Mouse (Mus musculus) mouse embryonic stem cell (cell line): ENCODE data around the gene Fam89b.

Experiments
- in situ Hi-C, 2 experiments: fragments of 300-500 bp; cut with MboI; formaldehyde crosslinking; loops; 1 replicate in 1 of 2; 3 replicates in 1 of 2; pipeline ENCODE4 v1.14.3; 2019 to 2020; ENCODE audit warnings: low sequenced_read_pairs in 2 of 2, low pct_unique_long_range_greater_than_20kb in 1 of 2, mixed read lengths in 1 of 2; ENCODE audit not compliant: unreplicated experiment in 1 of 2

The Fam89b gene

GRCm38 (mm10) chr19:5729444-5729815, at the start of gene Fam89b:
TSS of gene Fam89b (minus strand) at chr19:5729653.
- in situ Hi-C loops = no loop called here

- in situ Hi-C loops = loop anchor here in 1 of 2 experiments (5.0 kb wide), 1 partner anchor 66 kb away; no protein-coding TSS in a partner anchor
Measured at GRCm38 (mm10) chr19:5778312-5778711, 48.9 kb upstream of the Fam89b start.

GRCm38 (mm10) chr19:5777387-5778032, 48.1 kb upstream of the Fam89b start:
- in situ Hi-C loops = loop anchor here in 1 of 2 experiments (5.0 kb wide), 1 partner anchor 65 kb away; no protein-coding TSS in a partner anchor

GRCm38 (mm10) chr19:5770925-5771860, 41.7 kb upstream of the Fam89b start, which contains the start of gene Scyl1:
TSS of gene Scyl1 (minus strand) at chr19:5771419.
- in situ Hi-C loops = no loop called here

DNA sequence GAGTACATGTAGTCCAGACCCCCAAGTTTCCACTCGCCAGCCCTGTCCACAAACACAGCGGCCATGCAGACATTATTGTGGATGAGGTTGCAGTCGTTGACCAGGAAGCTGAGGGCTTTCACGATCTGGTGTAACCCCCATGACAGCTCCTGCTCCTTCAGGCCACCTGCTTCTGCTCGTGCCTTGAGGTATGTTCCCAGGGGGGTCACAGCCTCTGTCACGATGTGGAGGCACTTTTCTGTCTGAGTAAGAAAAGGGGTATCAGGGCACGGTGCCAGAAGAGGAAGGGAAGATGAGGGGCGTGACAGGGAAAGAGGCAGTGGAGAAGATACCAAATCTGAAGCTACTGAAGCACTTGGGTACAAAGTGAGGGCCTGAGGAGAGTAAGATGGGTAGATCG, 40.9 kb upstream of the Fam89b start:
- in situ Hi-C loops = no loop called here

- in situ Hi-C loops = no loop called here
Measured at GRCm38 (mm10) chr19:5767271-5767670, 37.8 kb upstream of the Fam89b start.

DNA sequence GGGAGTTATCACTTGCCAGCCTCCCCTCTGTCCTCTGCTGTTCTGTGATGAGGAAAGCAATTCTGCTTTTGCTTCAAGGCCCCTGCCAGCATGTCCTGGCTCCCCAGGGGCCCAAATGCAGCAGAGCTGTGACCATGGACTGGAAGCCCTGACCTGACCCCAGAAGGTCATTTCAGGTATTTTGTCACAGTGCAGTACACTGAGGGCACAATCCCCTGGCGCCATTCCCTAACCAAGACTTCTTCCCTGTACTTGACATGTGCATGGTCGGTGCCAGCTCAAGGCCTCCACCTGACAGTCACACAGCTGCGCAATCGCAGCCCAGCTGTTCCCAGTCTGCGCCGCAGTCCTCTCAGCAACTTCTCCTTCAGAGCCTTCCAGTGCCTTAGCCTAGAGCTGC, 33.7 kb upstream of the Fam89b start:
- in situ Hi-C loops = no loop called here

GRCm38 (mm10) chr19:5758878-5759403, 29.5 kb upstream of the Fam89b start:
- in situ Hi-C loops = no loop called here

DNA sequence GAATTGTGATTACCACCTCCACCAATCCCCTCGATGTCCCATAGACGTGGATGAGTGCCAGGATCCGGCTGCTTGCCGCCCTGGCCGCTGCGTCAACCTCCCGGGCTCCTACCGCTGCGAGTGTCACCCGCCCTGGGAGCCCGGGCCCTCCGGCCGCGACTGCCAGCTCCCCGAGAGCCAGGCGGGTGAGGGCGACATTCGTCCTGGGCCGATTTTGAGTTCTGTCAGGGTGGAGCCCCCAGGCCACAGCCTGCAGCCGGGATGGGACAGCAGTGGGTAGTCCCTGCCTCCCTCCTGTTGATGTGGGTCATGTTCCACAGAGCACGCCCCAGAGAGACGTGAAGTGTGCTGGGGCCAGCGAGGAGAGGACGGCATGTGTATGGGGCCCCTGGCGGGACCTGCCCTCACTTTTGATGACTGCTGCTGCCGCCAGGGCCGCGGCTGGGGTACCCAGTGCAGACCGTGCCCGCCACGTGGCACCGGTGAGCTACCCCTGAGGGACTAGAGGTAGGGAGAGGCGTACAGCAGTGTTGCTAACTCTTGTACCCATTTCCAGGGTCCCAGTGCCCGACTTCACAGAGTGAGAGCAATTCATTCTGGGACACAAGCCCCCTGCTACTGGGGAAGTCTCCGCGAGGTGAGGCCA, 27.7 kb upstream of the Fam89b start:
- in situ Hi-C loops = no loop called here

GRCm38 (mm10) chr19:5756321-5756985, 27.0 kb upstream of the Fam89b start:
- in situ Hi-C loops = no loop called here

DNA sequence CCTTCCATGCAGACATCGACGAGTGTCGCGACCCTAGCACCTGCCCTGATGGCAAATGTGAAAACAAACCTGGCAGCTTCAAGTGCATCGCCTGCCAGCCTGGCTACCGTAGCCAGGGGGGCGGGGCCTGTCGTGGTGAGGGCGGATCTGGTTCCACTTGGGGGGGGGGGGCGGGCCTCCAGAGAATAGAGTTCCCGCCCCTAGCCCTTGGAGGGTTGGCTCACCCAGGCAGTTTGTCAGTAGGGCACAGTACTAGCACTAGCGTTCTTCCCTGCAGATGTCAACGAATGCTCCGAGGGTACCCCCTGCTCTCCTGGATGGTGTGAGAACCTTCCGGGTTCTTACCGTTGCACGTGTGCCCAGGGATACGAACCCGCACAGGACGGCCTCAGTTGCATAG, 22.3 kb upstream of the Fam89b start:
- in situ Hi-C loops = no loop called here

- in situ Hi-C loops = no loop called here
Measured at GRCm38 (mm10) chr19:5750951-5751350, 21.5 kb upstream of the Fam89b start.

DNA sequence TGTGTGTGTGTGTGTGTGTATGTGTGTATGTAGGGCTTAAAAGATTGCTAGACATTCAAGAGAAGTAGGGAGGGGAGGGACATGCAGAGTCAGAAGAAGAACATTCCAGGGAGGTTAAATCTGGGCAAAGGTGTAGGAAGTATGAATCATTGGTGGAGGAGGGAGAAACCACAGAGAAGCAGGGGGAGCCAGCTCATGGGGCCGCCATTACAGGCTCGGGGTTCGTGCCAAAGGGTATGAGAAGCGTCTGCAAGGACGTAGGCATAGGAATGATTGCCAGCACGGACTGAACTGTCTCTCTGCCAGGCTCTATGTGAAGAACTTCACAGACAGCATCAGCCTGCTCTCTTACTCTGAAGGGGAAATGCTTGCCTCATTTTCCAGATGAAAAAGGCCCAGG, 20.0 kb upstream of the Fam89b start:
- in situ Hi-C loops = no loop called here

DNA sequence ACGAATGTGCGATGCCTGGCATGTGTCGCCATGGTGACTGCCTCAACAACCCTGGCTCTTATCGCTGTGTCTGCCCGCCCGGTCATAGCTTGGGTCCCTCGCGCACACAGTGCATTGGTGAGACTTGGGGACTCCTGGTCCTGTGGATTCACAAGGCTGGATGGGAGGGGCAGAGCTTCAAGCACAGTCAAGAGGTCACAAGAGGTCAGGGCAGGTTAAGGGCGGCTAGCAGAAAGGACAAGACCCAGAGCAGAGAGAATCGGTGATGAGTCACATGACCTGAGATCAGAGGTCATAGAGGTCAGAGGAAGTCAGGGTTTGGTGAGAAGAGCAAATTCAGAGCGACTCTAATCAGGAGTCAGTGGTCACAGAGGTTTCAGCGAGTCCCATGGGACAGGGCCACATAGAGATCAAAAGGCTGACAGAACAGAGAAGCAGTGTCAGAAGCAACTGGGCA, 17.5 kb upstream of the Fam89b start:
- in situ Hi-C loops = no loop called here

GRCm38 (mm10) chr19:5745756-5746710, 16.6 kb upstream of the Fam89b start:
- in situ Hi-C loops = no loop called here

DNA sequence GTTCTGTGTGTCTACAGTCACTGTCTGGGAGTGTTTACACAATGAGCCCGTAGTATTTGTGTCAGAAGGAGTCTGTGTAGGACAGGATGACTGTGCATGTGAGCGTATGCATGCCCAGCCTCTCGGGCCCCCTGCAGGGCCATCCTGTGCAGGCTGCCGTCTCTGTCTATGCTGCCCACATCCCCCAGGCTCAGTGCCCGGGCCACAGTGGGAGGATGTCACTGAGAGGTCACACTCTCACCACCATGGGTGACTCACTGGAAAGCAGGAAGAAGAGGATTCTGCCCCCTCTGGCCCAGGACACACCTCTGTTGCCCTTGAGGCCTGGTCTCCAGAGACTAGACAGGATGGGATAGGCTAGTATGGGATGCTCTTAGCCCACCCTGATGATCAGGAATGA, 14.1 kb upstream of the Fam89b start:
- in situ Hi-C loops = no loop called here

GRCm38 (mm10) chr19:5742241-5742641, 12.8 kb upstream of the Fam89b start:
- in situ Hi-C loops = no loop called here
